In the genomic region with DNA sequence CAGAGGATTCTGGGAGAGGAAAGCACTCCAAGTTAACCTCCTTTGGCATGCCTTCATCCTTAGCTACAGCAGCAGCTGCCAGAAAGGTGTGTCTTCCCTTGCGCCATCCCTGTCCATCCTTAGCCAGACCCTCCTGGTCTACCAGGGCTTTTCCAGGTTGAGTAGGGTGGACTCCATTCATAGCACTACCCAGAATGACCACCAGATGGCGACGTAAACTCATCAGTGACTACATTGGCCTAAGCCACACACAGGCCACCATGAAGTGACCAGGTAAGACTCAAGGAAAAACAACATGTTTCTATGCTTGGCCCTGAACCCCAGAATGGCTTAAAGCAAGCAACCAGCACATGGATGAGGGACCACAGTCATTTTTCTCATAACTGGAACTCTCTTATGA, we compare ENCODE assay signal across 8 mouse cellular contexts. TPM values are rescaled to one million over a fixed set of nuclear protein-coding genes. Genes with fewer than 3 reads are reported as not detected.
DNase-seq lines count a peak whose midpoint lies in the region; ATAC-seq and TF ChIP-seq lines count a peak whose summit lies in the region.

No protein-coding gene starts in this region.

- H3K9ac ChIP-seq in hindbrain, embryonic 13.5 days, result no peak overlapping the region

- no peak overlapping the region for H3K4me3 ChIP-seq in hindbrain, embryonic 13.5 days

- TF ChIP-seq CTCF in Patski (IDR thresholded peaks at IDR 0.05), result peak; percentile 99

- H3K27me3 ChIP-seq in Patski, result no peaks in the 10 kb centered on the region
- no peaks in the 10 kb centered on the region for H3K27me3 ChIP-seq in hindbrain, embryonic 13.5 days

- WGBS in hindbrain, embryonic 13.5 days, result 7% methylated on average over 3 of the region's 3 CpGs

- no peaks in the 10 kb centered on the region for H3K4me1 ChIP-seq in hindbrain, embryonic 13.5 days (replicated peaks)

- in situ Hi-C loops in Patski (cut with MboI; ENCODE audit: low pct_unique_long_range_greater_than_20kb), result loop anchor here (5.0 kb wide), 1 partner anchor 36 kb away; no protein-coding TSS in a partner anchor

- H3K27ac ChIP-seq in hindbrain, embryonic 13.5 days, result no peak overlapping the region

- DNase-seq in Patski (ENCODE audit: low read depth, low spot score), result peak; percentile 75
- peak; percentile 96 to 98 for DNase-seq in cerebellum, postnatal 10 days
- DNase-seq in frontal cortex, postnatal 14 days (ENCODE audit: low spot score in 2 of 2), result peak; percentile 66 to 86
- DNase-seq in layer of hippocampus, postnatal 10 days (ENCODE audit: low spot score in 2 of 2), result peak; percentile 94
- DNase-seq in lung, postnatal 14 days, result peak; percentile 95
- peak; percentile 97 for DNase-seq in retina, embryonic 14.5 days (ENCODE audit: low spot score)
- peak; percentile 82 for DNase-seq in thymus, postnatal 25 days

- no peaks in the 10 kb centered on the region for H3K9me3 ChIP-seq in hindbrain, embryonic 13.5 days

- ATAC-seq in Patski, result peak; percentile 77
- peak; percentile 86 for ATAC-seq in hindbrain, embryonic 13.5 days (ENCODE audit: low FRiP score)

- no peak overlapping the region for H3K4me2 ChIP-seq in hindbrain, embryonic 13.5 days

- CTCF ChIA-PET in Patski (lab: Charles Lee), result interaction anchor here (0.7 to 4.0 kb wide), 14 partner anchors 27 to 123 kb away, joined by 3 to 24 read pairs (median 4); a partner anchor contains a TSS

- POLR2A ChIA-PET in Patski (lab: Charles Lee), result interaction anchor here (0.5 kb wide), 1 partner anchor 80 kb away, joined by 3 read pairs; no protein-coding TSS in a partner anchor

- H3K36me3 ChIP-seq in hindbrain, embryonic 13.5 days, result no peaks in the 10 kb centered on the region

RNA-seq across cellular contexts. Expression of a gene that starts 8.3 kb away (rescaled TPM):
- polyA plus RNA-seq in Patski (2021), result 83.2 TPM
- polyA plus RNA-seq in hindbrain, embryonic 13.5 days (2015; fragmentation: Nextera tagmentation; extraction: Ambion mirVana), result 108 and 115 TPM in 2 replicates
- 100 to 1,000 TPM; 202 to 212 TPM for total RNA-seq in layer of hippocampus, postnatal 10 days (2021)
